Mouse (Mus musculus) liver, embryonic 15.5 days (tissue): ENCODE data around the gene Slc9a5. TPM values are rescaled to one million over a fixed set of nuclear protein-coding genes. Genes with fewer than 3 reads are reported as not detected.

ENCODE experiments used
- ATAC-seq: fragments of 200-750 bp; cut with Nextera tagmentation; 2 replicates; pipeline ENCODE4 v1.8.0; 2017; ENCODE audit warnings: moderate number of reproducible peaks, mild to moderate bottlenecking, moderate library complexity; ENCODE audit not compliant: insufficient read depth
- H3K27ac ChIP-seq: fragments of 300-500 bp; sonication (generic); replicated peaks from 2 replicates; pipeline ENCODE4 v1.5.1; 2015; ENCODE audit warnings: mild to moderate bottlenecking, inconsistent platforms
- H3K27me3 ChIP-seq: fragments of 300-500 bp; sonication (generic); 2 replicates; pipeline ENCODE4 v1.6.1; 2015; ENCODE audit warnings: mild to moderate bottlenecking, inconsistent platforms
- H3K36me3 ChIP-seq: fragments of 300-500 bp; sonication (generic); replicated peaks from 2 replicates; pipeline ENCODE4 v1.6.1; 2015; ENCODE audit warnings: moderate library complexity, mild to moderate bottlenecking, inconsistent platforms
- H3K4me1 ChIP-seq: fragments of 300-500 bp; sonication (generic); replicated peaks from 2 replicates; pipeline ENCODE4 v1.6.1; 2015; ENCODE audit warnings: inconsistent platforms
- H3K4me2 ChIP-seq: fragments of 300-500 bp; sonication (generic); 2 replicates; pipeline ENCODE4 v1.6.1; 2015; ENCODE audit warnings: moderate library complexity, mild to moderate bottlenecking, inconsistent platforms
- H3K4me3 ChIP-seq: fragments of 300-500 bp; sonication (generic); replicated peaks from 2 replicates; pipeline ENCODE4 v1.5.1; 2015; ENCODE audit warnings: mild to moderate bottlenecking, inconsistent platforms
- H3K9ac ChIP-seq: fragments of 300-500 bp; sonication (generic); 2 replicates; pipeline ENCODE4 v1.6.1; 2015; ENCODE audit warnings: moderate library complexity, mild to moderate bottlenecking, inconsistent platforms
- H3K9me3 ChIP-seq: fragments of 300-500 bp; sonication (generic); replicated peaks from 2 replicates; pipeline ENCODE4 v1.6.1; 2016; ENCODE audit warnings: inconsistent platforms
- WGBS: fragments of 180-500 bp; shearing (Covaris S2); methylation state at CpG from one replicate; pipeline ENCODE4 v1.1.7; 2015; ENCODE audit warnings: mixed read lengths; ENCODE audit not compliant: insufficient replicate concordance; 5-methylcytosine and 5-hydroxymethylcytosine counted together
- polyA plus RNA-seq: library from polyadenylated mRNA; unstranded; fragments of >200 nt; fragmentation: Nextera tagmentation; extraction: Ambion mirVana; gene quantifications from 2 replicates; pipeline ENCODE4 v1.2.1, GENCODE M21; 2015

The Slc9a5 gene
- polyA plus RNA-seq, 1 experiment from 2014 or later = 0.13 TPM

GRCm38 (mm10) chr8:105343791-105344574 is 4.7 kb upstream of the Slc9a5 start:
- Histone ChIP-seq H3K4me1 (peaks cover 80% of the 10 kb centered on the region), H3K27me3 (peaks cover 45% of the 10 kb centered on the region), H3K27ac (no peak overlapping the region), H3K4me2 (no peak overlapping the region), H3K9me3 (no peaks in the 10 kb centered on the region), H3K4me3 (no peak overlapping the region), H3K9ac (no peak overlapping the region), H3K36me3 (no peaks in the 10 kb centered on the region)
- ATAC-seq = no peak
- 59% methylated on average over 8 of the region's 8 CpGs for WGBS

- 0 out of 2 replicates have a peak overlapping the region, but pooled peaks have one; percentile 24 for H3K27ac ChIP-seq
- 33% methylated on average over 7 of the region's 7 CpGs for WGBS
- no peak overlapping the region for H3K9ac ChIP-seq
Measured at GRCm38 (mm10) chr8:105345061-105345975, 3.3 kb upstream of the Slc9a5 start.

GRCm38 (mm10) chr8:105346611-105347427 is 1.8 kb upstream of the Slc9a5 start:
- H3K4me3 ChIP-seq = peak overlapping the region; percentile 67
- H3K4me1 ChIP-seq = peaks cover 62% of the 10 kb centered on the region
- H3K4me2 ChIP-seq = peak overlapping the region; percentile 97
- no peaks in the 10 kb centered on the region for H3K36me3 ChIP-seq
- H3K27me3 ChIP-seq = peaks cover 73% of the 10 kb centered on the region
- peak overlapping the region; percentile 38 for H3K27ac ChIP-seq
- ATAC-seq = 0 out of 2 replicates have a peak, but pooled peaks have one; percentile 5
- H3K9me3 ChIP-seq = no peaks in the 10 kb centered on the region
- peak overlapping the region; percentile 69; the same call in 1 of the 2 replicates for H3K9ac ChIP-seq
- WGBS = 9% methylated on average over 34 of the region's 34 CpGs

More at GRCm38 (mm10) chr8:105345061-105345975, 3.3 kb upstream of the Slc9a5 start:
- Histone ChIP-seq H3K4me3 (no peak overlapping the region), H3K4me1 (peaks cover 71% of the 10 kb centered on the region), H3K27me3 (peaks cover 58% of the 10 kb centered on the region), H3K4me2 (peak overlapping the region; percentile 35), H3K9me3 (no peaks in the 10 kb centered on the region), H3K36me3 (no peaks in the 10 kb centered on the region)
- ATAC-seq = no peak

GRCm38 (mm10) chr8:105347428-105348221 is 1.0 kb upstream of the Slc9a5 start, which contains the start of gene Fhod1:
TSS of gene Fhod1 (minus strand) at chr8:105347953.
- peak; percentile 86 for ATAC-seq
- H3K27me3 ChIP-seq = peaks cover 81% of the 10 kb centered on the region
- WGBS = under 1% methylated on average over 53 of the region's 53 CpGs

GRCm38 (mm10) chr8:105349096-105349771 is 591 bp downstream of the Slc9a5 start:
- H3K27me3 ChIP-seq = peaks cover 94% of the 10 kb centered on the region
- no peaks in the 10 kb centered on the region for H3K9me3 ChIP-seq
- WGBS = 1% methylated on average over 48 of the region's 48 CpGs
- no peak for ATAC-seq
- no peak overlapping the region for H3K27ac ChIP-seq
- peak overlapping the region; percentile 69; the same call in 1 of the 2 replicates for H3K9ac ChIP-seq
- H3K36me3 ChIP-seq = no peaks in the 10 kb centered on the region
- H3K4me3 ChIP-seq = peak overlapping the region; percentile 67
- H3K4me2 ChIP-seq = peak overlapping the region; percentile 97
- H3K4me1 ChIP-seq = peaks cover 50% of the 10 kb centered on the region

More at GRCm38 (mm10) chr8:105347428-105348221, 1.0 kb upstream of the Slc9a5 start, which contains the start of gene Fhod1:
- Histone ChIP-seq H3K27ac (peak within 1 kb of the TSS; percentile 58), H3K36me3 (no peaks in the 10 kb centered on the region), H3K4me2 (peak within 1 kb of the TSS; percentile 97), H3K4me3 (peak within 1 kb of the TSS; percentile 67), H3K9me3 (no peaks in the 10 kb centered on the region), H3K4me1 (peaks cover 56% of the 10 kb centered on the region), H3K9ac (peak within 1 kb of the TSS; percentile 69)

GRCm38 (mm10) chr8:105350186-105350585 is 1.5 kb downstream of the Slc9a5 start:
- H3K27me3 ChIP-seq = peaks cover 87% of the 10 kb centered on the region
- H3K4me2 ChIP-seq = 0 out of 2 replicates have a peak overlapping the region, but pooled peaks have one; percentile 97
- H3K27ac ChIP-seq = no peak overlapping the region
- H3K9me3 ChIP-seq = no peaks in the 10 kb centered on the region
- peaks cover 41% of the 10 kb centered on the region for H3K4me1 ChIP-seq
- H3K9ac ChIP-seq = no peak overlapping the region
- no peaks in the 10 kb centered on the region for H3K36me3 ChIP-seq
- 51% methylated on average over 7 of the region's 7 CpGs for WGBS
- no peak for ATAC-seq
- H3K4me3 ChIP-seq = no peak overlapping the region

- Histone ChIP-seq H3K27ac (no peak overlapping the region), H3K9me3 (no peaks in the 10 kb centered on the region), H3K9ac (no peak overlapping the region), H3K4me3 (no peak overlapping the region), H3K4me2 (no peak overlapping the region), H3K27me3 (peaks cover 71% of the 10 kb centered on the region), H3K36me3 (no peaks in the 10 kb centered on the region), H3K4me1 (peaks cover 7% of the 10 kb centered on the region)
- 70% methylated on average over 8 of the region's 8 CpGs for whole genome bisulfite sequencing
- ATAC-seq = no peak
Measured at GRCm38 (mm10) chr8:105353583-105354135, 5.0 kb downstream of the Slc9a5 start.

- no peaks in the 10 kb centered on the region for H3K36me3 ChIP-seq
- H3K4me1 ChIP-seq = no peaks in the 10 kb centered on the region
- no peaks in the 10 kb centered on the region for H3K9me3 ChIP-seq
- H3K27me3 ChIP-seq = peaks cover 70% of the 10 kb centered on the region
- no peak overlapping the region for H3K27ac ChIP-seq
- H3K9ac ChIP-seq = no peak overlapping the region
- 78% methylated on average over 4 of the region's 4 CpGs for WGBS
- no peak overlapping the region for H3K4me3 ChIP-seq
- no peak overlapping the region for H3K4me2 ChIP-seq
- ATAC-seq = no peak
Measured at GRCm38 (mm10) chr8:105354549-105354948, 5.9 kb downstream of the Slc9a5 start.
